Mouse (Mus musculus) small intestine, adult 2 months (tissue): ENCODE measurements at regions not wholly inside any gene's neighbourhood (a gene's known extent, or its start where the extent isn't known, plus 50 kb on each side); places are given as distances from the start of the nearest gene placed in this dataset.

ENCODE experiments used
- CTCF ChIP-seq: fragments of 200-500 bp; IDR thresholded peaks from 2 replicates; pipeline ENCODE4 v1.5.1; 2012; ENCODE audit warnings: low read depth, mild to moderate bottlenecking, control low read depth, inconsistent platforms, low read length, moderate library complexity, mixed read lengths; ENCODE audit not compliant: insufficient replicate concordance, insufficient read length; ENCODE audit errors: extremely low read depth
- POLR2A ChIP-seq: fragments of 200-500 bp; IDR thresholded peaks from 2 replicates; pipeline ENCODE4 v1.6.1; 2012; ENCODE audit warnings: low read depth, mild to moderate bottlenecking, control low read depth, inconsistent platforms, low read length, moderate library complexity

GRCm38 (mm10) chr17:64406742-64407254 lies 75.1 kb upstream of the Pja2 start:
- TF ChIP-seq CTCF (no peak), POLR2A (no peak)
